Mouse (Mus musculus) liver, embryonic 16.5 days (tissue): ENCODE data around the gene Slco3a1. TPM values are rescaled to one million over a fixed set of nuclear protein-coding genes. Genes with fewer than 3 reads are reported as not detected.

Source experiments
- ATAC-seq: fragments of 200-750 bp; cut with Nextera tagmentation; 2 replicates; pipeline ENCODE4 v1.8.0; 2017; ENCODE audit warnings: low read depth, mild to moderate bottlenecking, moderate number of reproducible peaks, moderate library complexity
- H3K27ac ChIP-seq: fragments of 300-500 bp; sonication (generic); 2 replicates; pipeline ENCODE4 v1.5.1; 2014; ENCODE audit warnings: mild to moderate bottlenecking, low read length
- H3K27me3 ChIP-seq: fragments of 300-500 bp; sonication (generic); 2 replicates; pipeline ENCODE4 v1.6.1; 2014; ENCODE audit warnings: low read depth, low read length, mixed read lengths; ENCODE audit not compliant: control insufficient read depth, insufficient read depth
- H3K36me3 ChIP-seq: fragments of 300-500 bp; sonication (generic); 2 replicates; pipeline ENCODE4 v1.6.1; 2014; ENCODE audit warnings: mild to moderate bottlenecking; ENCODE audit not compliant: control insufficient read depth, insufficient read depth
- H3K4me1 ChIP-seq: fragments of 300-500 bp; sonication (generic); 2 replicates; pipeline ENCODE4 v1.6.1; 2014; ENCODE audit warnings: low read depth, low read length, mixed read lengths; ENCODE audit not compliant: control insufficient read depth
- H3K4me2 ChIP-seq: fragments of 300-500 bp; sonication (generic); 2 replicates; pipeline ENCODE4 v1.6.1; 2014; ENCODE audit warnings: low read depth, low read length, mixed read lengths
- H3K4me3 ChIP-seq: fragments of 300-500 bp; sonication (generic); 2 replicates; pipeline ENCODE4 v1.5.1; 2014; ENCODE audit warnings: low read depth, mild to moderate bottlenecking, low read length
- H3K9ac ChIP-seq: fragments of 300-500 bp; sonication (generic); 2 replicates; pipeline ENCODE4 v1.6.1; 2014; ENCODE audit warnings: low read depth, low read length
- H3K9me3 ChIP-seq: fragments of 300-500 bp; sonication (generic); replicated peaks from 2 replicates; pipeline ENCODE4 v1.6.1; 2016; ENCODE audit warnings: low read length; ENCODE audit not compliant: control insufficient read depth
- WGBS: fragments of 180-500 bp; shearing (Covaris S2); extraction: QIAGEN DNeasy Blood & Tissue Kit; methylation state at CpG from one replicate; pipeline ENCODE4 v1.1.7; 2014; ENCODE audit not compliant: insufficient replicate concordance; 5-methylcytosine and 5-hydroxymethylcytosine counted together
- polyA plus RNA-seq: library from polyadenylated mRNA; unstranded; fragments of >200 nt; fragmentation: Nextera tagmentation; extraction: Ambion mirVana; gene quantifications from 2 replicates; pipeline ENCODE4 v1.2.1, GENCODE M21; 2015

Slco3a1 gene
- polyA plus RNA-seq, 1 experiment from 2014 or later = 1.2 TPM

DNA sequence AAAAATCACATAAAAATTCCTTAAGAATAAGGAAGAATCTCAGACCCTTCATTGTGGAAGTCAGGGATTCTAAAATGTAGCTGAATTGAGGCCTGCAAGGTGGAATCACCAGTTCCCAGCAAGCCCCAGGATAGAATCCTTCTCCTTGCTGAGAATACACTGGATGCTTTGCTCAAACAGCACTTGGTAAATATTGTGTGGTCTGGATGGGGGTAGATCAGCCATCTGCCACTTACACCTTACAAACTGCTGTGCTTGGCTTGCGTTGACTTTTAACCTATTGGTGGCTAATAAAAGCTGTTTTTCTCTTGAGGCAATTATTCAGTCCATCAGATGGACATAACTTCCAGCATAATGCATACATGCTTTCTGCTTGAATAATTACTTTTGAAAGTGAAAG is 240.3 kb downstream of the Slco3a1 start:
- ATAC-seq = no peak
- Histone ChIP-seq H3K9ac (no peak overlapping the region), H3K27me3 (no peaks in the 10 kb centered on the region), H3K4me3 (no peak overlapping the region), H3K9me3 (no peaks in the 10 kb centered on the region), H3K4me2 (no peak overlapping the region), H3K27ac (no peak overlapping the region), H3K4me1 (no peaks in the 10 kb centered on the region), H3K36me3 (no peaks in the 10 kb centered on the region)
- WGBS = 62% methylated on average over 1 of the region's 1 CpGs

DNA sequence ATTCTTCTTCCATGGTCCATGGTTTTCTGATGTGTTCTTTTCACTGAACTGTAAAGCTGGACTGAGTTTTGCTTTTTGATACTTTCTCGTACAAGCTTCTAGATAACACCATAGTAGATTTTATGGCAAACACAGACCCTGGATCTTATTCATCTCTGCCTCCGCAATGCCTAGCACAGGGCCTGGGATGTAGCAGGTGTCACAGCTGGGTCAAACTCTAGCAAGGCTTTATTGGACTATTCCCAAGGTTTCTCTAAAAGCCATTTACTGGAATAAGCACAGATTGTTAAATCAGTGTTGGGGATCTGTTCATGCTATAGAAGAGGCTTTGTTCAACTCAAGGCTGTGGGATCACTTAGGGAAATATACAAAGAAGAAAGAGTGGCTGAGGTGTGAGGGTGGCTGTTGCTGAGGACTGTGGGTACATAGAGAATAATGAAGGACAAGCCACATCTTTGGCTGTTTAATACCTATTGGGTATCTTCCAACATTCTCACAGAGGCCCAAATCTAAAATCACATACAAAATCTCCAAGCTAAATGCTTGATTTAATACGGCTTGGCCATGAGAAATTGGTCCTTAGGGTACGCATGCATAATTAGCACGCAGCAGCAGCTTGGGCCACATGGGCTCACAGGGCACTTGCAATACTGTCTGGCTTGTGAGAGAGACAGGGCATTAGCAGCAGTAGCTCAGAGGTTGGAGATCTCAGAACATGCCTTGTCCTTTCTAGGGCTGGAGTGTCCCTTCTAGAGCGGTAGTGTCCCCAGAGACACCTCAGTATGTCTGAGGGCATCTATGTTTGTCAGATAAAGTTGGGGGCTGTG is 241.1 kb downstream of the Slco3a1 start:
- Histone ChIP-seq H3K27me3 (no peaks in the 10 kb centered on the region), H3K9ac (no peak overlapping the region), H3K36me3 (no peaks in the 10 kb centered on the region), H3K4me3 (no peak overlapping the region), H3K27ac (no peak overlapping the region), H3K4me1 (no peaks in the 10 kb centered on the region), H3K4me2 (no peak overlapping the region), H3K9me3 (no peaks in the 10 kb centered on the region)
- 69% methylated on average over 6 of the region's 6 CpGs for WGBS
- ATAC-seq = no peak

GRCm38 (mm10) chr7:74311536-74311935 is 243.0 kb downstream of the Slco3a1 start:
- no peak for ATAC-seq
- Histone ChIP-seq H3K9ac (no peak overlapping the region), H3K9me3 (no peaks in the 10 kb centered on the region), H3K27ac (no peak overlapping the region), H3K27me3 (no peaks in the 10 kb centered on the region), H3K4me3 (no peak overlapping the region), H3K4me1 (no peaks in the 10 kb centered on the region), H3K4me2 (no peak overlapping the region), H3K36me3 (no peaks in the 10 kb centered on the region)
- 55% methylated on average over 4 of the region's 4 CpGs for WGBS

- ATAC-seq = no peak
- no peaks in the 10 kb centered on the region for H3K4me1 ChIP-seq
These were observed 250.8 kb downstream of the Slco3a1 start for GRCm38 (mm10) chr7:74303611-74304300.

DNA sequence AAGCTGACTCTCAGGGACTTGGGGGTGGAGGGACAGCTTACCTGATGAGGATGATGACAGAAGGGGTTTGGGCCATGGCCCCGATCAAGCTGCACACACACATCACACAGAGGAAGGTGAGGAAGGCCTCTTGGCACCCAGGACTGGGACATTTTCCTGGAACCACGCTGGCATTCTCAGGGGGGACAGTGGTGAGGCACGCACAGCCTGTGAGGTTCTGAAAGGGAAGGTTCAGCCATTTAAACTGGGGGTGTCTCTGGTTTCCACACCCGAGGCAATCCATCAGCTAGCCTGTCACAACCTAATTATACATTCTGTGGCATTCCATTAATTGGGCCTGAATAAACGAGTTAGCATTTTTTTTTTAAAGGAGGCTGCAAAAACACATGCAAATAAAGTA is 251.5 kb downstream of the Slco3a1 start:
- no peak for ATAC-seq
- WGBS = 56% methylated on average over 5 of the region's 5 CpGs
- Histone ChIP-seq H3K4me3 (no peak overlapping the region), H3K36me3 (no peaks in the 10 kb centered on the region), H3K27me3 (no peaks in the 10 kb centered on the region), H3K9ac (no peak overlapping the region), H3K4me2 (no peak overlapping the region), H3K4me1 (no peaks in the 10 kb centered on the region), H3K9me3 (no peaks in the 10 kb centered on the region), H3K27ac (no peak overlapping the region)

More at GRCm38 (mm10) chr7:74303611-74304300, 250.8 kb downstream of the Slco3a1 start:
- no peak overlapping the region for H3K9ac ChIP-seq
- H3K27ac ChIP-seq = no peak overlapping the region
- H3K27me3 ChIP-seq = no peaks in the 10 kb centered on the region
- H3K9me3 ChIP-seq = no peaks in the 10 kb centered on the region
- 67% methylated on average over 14 of the region's 14 CpGs for WGBS
- H3K4me3 ChIP-seq = no peak overlapping the region
- no peaks in the 10 kb centered on the region for H3K36me3 ChIP-seq
- H3K4me2 ChIP-seq = no peak overlapping the region

DNA sequence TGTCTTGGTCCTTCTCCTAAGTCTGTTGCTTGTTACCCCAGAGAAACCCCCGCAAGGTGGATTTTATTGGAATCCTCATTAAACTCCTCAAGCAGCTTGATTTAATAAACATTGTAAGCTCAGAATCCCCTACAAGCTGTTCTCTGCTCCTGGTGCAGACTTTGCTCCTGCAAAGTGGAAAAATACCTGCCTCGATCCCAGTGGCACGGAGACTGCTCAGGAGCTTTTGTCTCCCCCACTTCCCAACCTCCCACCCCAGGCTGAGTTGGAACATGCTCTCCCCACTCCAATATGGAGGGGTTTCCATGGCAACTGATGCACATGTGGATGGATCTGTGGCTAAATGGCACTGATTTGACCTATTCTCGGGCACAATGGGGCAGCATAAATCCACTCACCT is 268.0 kb downstream of the Slco3a1 start:
- H3K36me3 ChIP-seq = no peaks in the 10 kb centered on the region
- no peaks in the 10 kb centered on the region for H3K4me1 ChIP-seq
- WGBS = 71% methylated on average over 4 of the region's 4 CpGs
- H3K9me3 ChIP-seq = no peaks in the 10 kb centered on the region
- H3K27me3 ChIP-seq = no peaks in the 10 kb centered on the region
- no peak overlapping the region for H3K4me3 ChIP-seq
- no peak for ATAC-seq
- no peak overlapping the region for H3K9ac ChIP-seq
- H3K4me2 ChIP-seq = no peak overlapping the region
- no peak overlapping the region for H3K27ac ChIP-seq

DNA sequence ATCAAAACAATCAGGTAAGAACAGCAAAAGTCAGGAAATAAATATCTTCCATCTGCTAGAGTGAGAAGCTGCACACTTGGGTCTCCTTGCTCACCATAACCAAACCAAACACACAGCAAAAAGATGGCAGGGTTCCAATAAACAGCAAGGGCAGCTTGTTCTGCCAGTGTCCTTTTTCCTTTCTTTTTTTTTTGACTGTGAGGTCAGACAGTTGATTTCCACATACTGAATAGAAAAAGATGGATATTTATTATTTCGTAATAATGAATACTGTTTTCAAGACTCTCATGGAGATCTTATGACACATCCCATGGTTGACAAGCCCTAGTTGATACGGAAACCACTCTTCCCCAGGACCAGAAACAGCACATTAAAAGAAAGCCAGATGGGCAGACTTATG is 274.2 kb downstream of the Slco3a1 start:
- no peaks in the 10 kb centered on the region for H3K36me3 ChIP-seq
- no peaks in the 10 kb centered on the region for H3K9me3 ChIP-seq
- no peaks in the 10 kb centered on the region for H3K4me1 ChIP-seq
- ATAC-seq = no peak
- WGBS = 60% methylated on average over 2 of the region's 2 CpGs
- H3K27ac ChIP-seq = no peak overlapping the region
- H3K27me3 ChIP-seq = no peaks in the 10 kb centered on the region
- H3K4me2 ChIP-seq = no peak overlapping the region
- H3K9ac ChIP-seq = no peak overlapping the region
- H3K4me3 ChIP-seq = no peak overlapping the region

DNA sequence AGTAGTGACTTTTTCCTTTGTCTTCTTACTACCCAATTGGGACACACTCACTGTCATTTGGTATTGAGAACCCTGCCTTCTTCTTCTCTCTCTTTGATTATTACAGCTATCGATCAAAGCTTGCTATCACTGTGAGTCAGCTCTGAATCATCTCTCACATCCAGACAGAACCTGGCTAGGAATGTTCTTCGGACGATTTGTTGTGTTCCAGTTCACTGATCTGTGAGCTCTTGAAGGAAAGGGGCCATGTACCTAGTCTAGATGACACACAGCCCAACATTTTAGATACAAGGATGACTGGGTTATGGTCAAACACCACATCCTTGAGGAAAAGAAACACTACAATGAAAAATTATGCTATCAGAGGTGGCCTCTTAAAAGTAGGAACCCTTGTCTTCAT is 275.2 kb downstream of the Slco3a1 start:
- no peak overlapping the region for H3K27ac ChIP-seq
- WGBS = 56% methylated on average over 3 of the region's 3 CpGs
- no peak for ATAC-seq

DNA sequence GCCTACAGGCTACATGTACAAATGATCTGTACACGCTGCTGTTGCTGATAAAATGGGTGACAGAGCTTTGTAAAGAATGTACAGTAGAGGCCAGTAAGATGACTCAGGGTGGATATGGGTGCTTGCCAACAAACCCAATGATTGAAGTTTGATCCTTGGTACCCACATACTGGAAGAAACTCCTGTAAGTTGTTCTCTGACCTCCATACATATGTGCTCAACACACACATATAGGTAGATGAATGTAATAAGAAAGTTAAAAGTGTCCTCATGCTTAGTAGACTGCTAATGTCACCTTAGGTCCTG is 284.5 kb downstream of the Slco3a1 start:
- ATAC-seq = no peak
- WGBS = 32% methylated on average over 1 of the region's 1 CpGs

More for the DNA sequence above, 275.2 kb downstream of the Slco3a1 start:
- Histone ChIP-seq H3K4me2 (no peak overlapping the region), H3K9me3 (no peaks in the 10 kb centered on the region), H3K27me3 (no peaks in the 10 kb centered on the region), H3K36me3 (no peaks in the 10 kb centered on the region), H3K4me3 (no peak overlapping the region), H3K4me1 (no peaks in the 10 kb centered on the region), H3K9ac (no peak overlapping the region)

More for the DNA sequence above, 284.5 kb downstream of the Slco3a1 start:
- Histone ChIP-seq H3K9ac (no peak overlapping the region), H3K27ac (no peak overlapping the region), H3K4me1 (no peaks in the 10 kb centered on the region), H3K9me3 (no peaks in the 10 kb centered on the region), H3K4me3 (no peak overlapping the region), H3K27me3 (no peaks in the 10 kb centered on the region), H3K4me2 (no peak overlapping the region), H3K36me3 (no peaks in the 10 kb centered on the region)
